Mouse (Mus musculus) right cerebral cortex, postnatal 25 days (tissue): Measurements from ENCODE around the gene Gria4.
"Not testable (repeated sequence)": the region's sequence is repeated elsewhere in the genome, so short reads cannot be mapped to it uniquely, and the experiment has no call there.

ENCODE experiments used
- DNase-seq: peaks from one replicate; pipeline ENCODE4 v3.0.0; 2022

Gria4 gene

GRCm38 (mm10) chr9:4795544-4796288 lies at the start of gene Gria4:
Gene Gria4, minus strand, starts transcription at chr9:4796234.
- peak; percentile 85 for DNase-seq

GRCm38 (mm10) chr9:4810941-4811340 lies 14.9 kb upstream of the Gria4 start:
- DNase-seq, result not testable (repeated sequence)

- no peak for DNase-seq
Observed at GRCm38 (mm10) chr9:4803151-4803755, 7.2 kb upstream of the Gria4 start.

GRCm38 (mm10) chr9:4797396-4797795 lies 1.4 kb upstream of the Gria4 start:
- no peak for DNase-seq

- DNase-seq, result no peak
Observed at GRCm38 (mm10) chr9:4796289-4796645, 233 bp upstream of the Gria4 start.

GRCm38 (mm10) chr9:4795075-4795474 lies 959 bp downstream of the Gria4 start:
- peak; percentile 11 for DNase-seq

- peak; percentile 16 for DNase-seq
Observed at GRCm38 (mm10) chr9:4794411-4794810, 1.6 kb downstream of the Gria4 start.

- not testable (repeated sequence) for DNase-seq
Observed at GRCm38 (mm10) chr9:4749407-4749806, 46.6 kb downstream of the Gria4 start.

GRCm38 (mm10) chr9:4714086-4714485 lies 81.9 kb downstream of the Gria4 start:
- DNase-seq, result no peak

- no peak for DNase-seq
Observed at GRCm38 (mm10) chr9:4712367-4712766, 83.7 kb downstream of the Gria4 start.

- no peak for DNase-seq
Observed at GRCm38 (mm10) chr9:4687149-4687548, 108.9 kb downstream of the Gria4 start.

- no peak for DNase-seq
Observed at GRCm38 (mm10) chr9:4680244-4680643, 115.8 kb downstream of the Gria4 start.

- DNase-seq, result no peak
Observed at GRCm38 (mm10) chr9:4679099-4679498, 116.9 kb downstream of the Gria4 start.

- no peak for DNase-seq
Observed at GRCm38 (mm10) chr9:4665691-4666090, 130.3 kb downstream of the Gria4 start.

- DNase-seq, result no peak
Observed at GRCm38 (mm10) chr9:4662421-4662820, 133.6 kb downstream of the Gria4 start.

GRCm38 (mm10) chr9:4658951-4659350 lies 137.1 kb downstream of the Gria4 start:
- no peak for DNase-seq

- no peak for DNase-seq
Observed at GRCm38 (mm10) chr9:4654333-4654732, 141.7 kb downstream of the Gria4 start.

- DNase-seq, result peak; percentile 38
Observed at GRCm38 (mm10) chr9:4639192-4639900, 156.7 kb downstream of the Gria4 start.

GRCm38 (mm10) chr9:4631910-4632309 lies 164.1 kb downstream of the Gria4 start:
- no peak for DNase-seq

GRCm38 (mm10) chr9:4615286-4615685 lies 180.7 kb downstream of the Gria4 start:
- DNase-seq, result no peak

- DNase-seq, result no peak
Observed at GRCm38 (mm10) chr9:4605354-4605753, 190.7 kb downstream of the Gria4 start.

GRCm38 (mm10) chr9:4604236-4604635 lies 191.8 kb downstream of the Gria4 start:
- no peak for DNase-seq

- DNase-seq, result no peak
Observed at GRCm38 (mm10) chr9:4601788-4602187, 194.2 kb downstream of the Gria4 start.

- DNase-seq, result no peak
Observed at GRCm38 (mm10) chr9:4573596-4573995, 222.4 kb downstream of the Gria4 start.
